Mouse (Mus musculus): ENCODE data around the gene Gid4. TPM values are rescaled to one million over a fixed set of nuclear protein-coding genes. Genes with fewer than 3 reads are reported as not detected.
"Not testable (repeated sequence)": the region's sequence is repeated elsewhere in the genome, so short reads cannot be mapped to it uniquely, and the experiment has no call there.

The Gid4 gene
- polyA plus RNA-seq, 1 experiment, result 13.8 TPM

DNA sequence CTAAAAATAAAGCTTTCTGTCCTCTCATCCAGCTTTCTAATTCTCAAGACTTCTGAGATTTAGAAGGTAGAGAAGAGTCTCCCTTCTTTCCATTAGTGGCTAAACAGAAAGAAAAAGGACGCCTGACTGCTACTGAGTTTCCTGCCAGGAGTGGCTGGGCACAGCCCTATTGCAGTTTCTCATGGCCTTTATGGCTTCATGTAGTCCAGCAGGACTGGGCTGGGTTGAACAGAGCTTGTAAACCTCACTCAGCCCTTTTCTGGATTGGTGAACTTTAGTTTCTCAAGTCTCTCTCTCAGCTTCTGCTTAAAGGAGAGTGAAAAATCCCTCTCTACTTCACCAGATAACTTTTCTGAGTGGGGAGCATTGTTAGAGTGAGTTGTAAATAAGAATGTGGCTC is 9.5 kb downstream of the Gid4 start:
- Histone ChIP-seq H3K4me3 (ENCODE audit: low read depth, low read length) (no peak overlapping the region), H3K4me1 (ENCODE audit: control insufficient read depth, insufficient read depth, insufficient read length, low read length) (peaks cover 11% of the 10 kb centered on the region; the same call in 1 of the 2 replicates), H3K36me3 (ENCODE audit: control insufficient read depth, insufficient read depth, low read length) (peaks cover 3% of the 10 kb centered on the region; the same call in 1 of the 2 replicates), H3K27me3 (ENCODE audit: control insufficient read depth, insufficient read depth, low read length) (no peaks in the 10 kb centered on the region), H3K27ac (ENCODE audit: insufficient read depth, low read depth, low read length) (peak overlapping the region; percentile 99)
- WGBS, result 36% methylated on average over 1 of the region's 1 CpGs
- TF ChIP-seq CTCF (IDR thresholded peaks at IDR 0.05; ENCODE audit: extremely low read depth, insufficient read length, insufficient replicate concordance, low read depth, low read length), result no peak
- TF ChIP-seq POLR2A (IDR thresholded peaks at IDR 0.05; ENCODE audit: low read depth, low read length), result no peak; the same call in 1 of the 2 replicates

DNA sequence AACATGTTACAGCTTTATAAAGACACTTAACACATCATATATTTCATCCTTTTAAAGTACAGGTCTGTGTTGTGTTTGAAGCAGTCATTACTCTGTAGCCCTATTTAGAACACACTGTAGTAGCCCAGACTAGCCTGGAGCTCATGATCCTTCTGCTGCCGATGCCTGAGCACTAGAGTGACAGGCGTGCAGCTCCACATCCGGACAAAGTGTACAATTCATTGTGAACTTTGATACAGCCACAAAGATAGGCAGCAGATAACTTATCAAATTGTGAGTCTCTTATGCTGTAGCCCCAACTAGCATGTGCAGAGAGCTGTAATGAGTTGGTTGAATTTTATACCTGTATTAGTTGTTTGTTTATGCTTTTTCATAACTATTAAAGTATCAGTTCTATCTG is 10.7 kb downstream of the Gid4 start:
- Histone ChIP-seq H3K36me3 (ENCODE audit: control insufficient read depth, insufficient read depth, low read length) (peaks cover 5% of the 10 kb centered on the region), H3K4me3 (ENCODE audit: low read depth, low read length) (no peak overlapping the region), H3K27me3 (ENCODE audit: control insufficient read depth, insufficient read depth, low read length) (no peaks in the 10 kb centered on the region), H3K27ac (ENCODE audit: insufficient read depth, low read depth, low read length) (peak overlapping the region; percentile 99), H3K4me1 (ENCODE audit: control insufficient read depth, insufficient read depth, insufficient read length, low read length) (peaks cover 11% of the 10 kb centered on the region; the same call in 1 of the 2 replicates)
- WGBS, result 43% methylated on average over 3 of the region's 3 CpGs
- TF ChIP-seq CTCF (IDR thresholded peaks at IDR 0.05; ENCODE audit: extremely low read depth, insufficient read length, insufficient replicate concordance, low read depth, low read length), result no peak
- peak; percentile 33; the same call in 1 of the 2 replicates for TF ChIP-seq POLR2A (IDR thresholded peaks at IDR 0.05; ENCODE audit: low read depth, low read length)

DNA sequence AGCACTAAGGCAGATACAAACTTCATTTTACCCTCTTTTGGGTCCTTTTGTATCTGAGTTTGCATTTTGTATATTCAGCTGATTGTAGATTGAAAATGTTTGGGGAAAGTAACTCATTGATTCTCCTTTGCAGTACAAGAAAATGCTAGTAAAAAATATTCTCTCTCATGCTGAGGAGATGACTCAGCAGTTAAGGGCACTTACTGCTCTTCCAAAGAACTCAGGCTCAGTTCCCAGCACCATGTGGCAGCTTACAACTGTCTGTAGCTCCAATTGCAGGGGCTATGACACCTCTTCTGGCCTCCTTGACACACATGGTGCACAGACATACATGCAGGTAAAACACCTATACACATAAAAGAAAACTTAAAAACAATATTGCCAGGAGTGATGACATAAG is 16.6 kb downstream of the Gid4 start:
- H3K4me3 ChIP-seq (ENCODE audit: low read depth, low read length), result no peak overlapping the region
- H3K36me3 ChIP-seq (ENCODE audit: control insufficient read depth, insufficient read depth, low read length), result peaks cover 32% of the 10 kb centered on the region
- no peak overlapping the region for H3K27ac ChIP-seq (ENCODE audit: insufficient read depth, low read depth, low read length)
- TF ChIP-seq CTCF (IDR thresholded peaks at IDR 0.05; ENCODE audit: extremely low read depth, insufficient read length, insufficient replicate concordance, low read depth, low read length) (no peak), POLR2A (IDR thresholded peaks at IDR 0.05; ENCODE audit: low read depth, low read length) (no peak)
- no peaks in the 10 kb centered on the region for H3K27me3 ChIP-seq (ENCODE audit: control insufficient read depth, insufficient read depth, low read length)
- peaks cover 3% of the 10 kb centered on the region; the same call in 1 of the 2 replicates for H3K4me1 ChIP-seq (ENCODE audit: control insufficient read depth, insufficient read depth, insufficient read length, low read length)

DNA sequence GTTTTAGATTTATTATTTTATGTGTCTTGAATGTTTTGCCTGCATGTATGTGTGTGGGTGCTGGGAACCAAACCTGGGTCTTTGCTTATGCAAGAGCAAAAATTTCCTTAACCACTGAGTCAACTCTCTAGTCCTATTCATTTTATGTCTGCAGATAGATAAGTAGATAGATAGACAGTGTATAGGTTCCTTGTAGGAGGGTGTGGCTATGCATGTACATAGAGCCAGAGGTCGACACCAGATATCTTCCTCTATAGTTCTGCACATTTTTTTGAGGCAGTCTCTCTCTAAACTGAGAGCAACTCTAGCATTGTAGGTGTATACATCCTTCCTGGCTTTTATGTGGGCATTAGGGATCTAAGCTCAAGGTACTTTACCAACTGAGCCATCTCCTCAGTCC is 18.2 kb downstream of the Gid4 start:
- Histone ChIP-seq H3K4me1 (ENCODE audit: control insufficient read depth, insufficient read depth, insufficient read length, low read length) (0 out of 2 replicates have a peak, but pooled peaks cover 2% of the 10 kb centered on the region), H3K4me3 (ENCODE audit: low read depth, low read length) (no peak overlapping the region), H3K27ac (ENCODE audit: insufficient read depth, low read depth, low read length) (peak overlapping the region; percentile 28; the same call in 1 of the 2 replicates), H3K36me3 (ENCODE audit: control insufficient read depth, insufficient read depth, low read length) (peaks cover 39% of the 10 kb centered on the region), H3K27me3 (ENCODE audit: control insufficient read depth, insufficient read depth, low read length) (no peaks in the 10 kb centered on the region)
- WGBS, result 58% methylated on average over 1 of the region's 1 CpGs
- TF ChIP-seq POLR2A (IDR thresholded peaks at IDR 0.05; ENCODE audit: low read depth, low read length) (no peak), CTCF (IDR thresholded peaks at IDR 0.05; ENCODE audit: extremely low read depth, insufficient read length, insufficient replicate concordance, low read depth, low read length) (no peak)

DNA sequence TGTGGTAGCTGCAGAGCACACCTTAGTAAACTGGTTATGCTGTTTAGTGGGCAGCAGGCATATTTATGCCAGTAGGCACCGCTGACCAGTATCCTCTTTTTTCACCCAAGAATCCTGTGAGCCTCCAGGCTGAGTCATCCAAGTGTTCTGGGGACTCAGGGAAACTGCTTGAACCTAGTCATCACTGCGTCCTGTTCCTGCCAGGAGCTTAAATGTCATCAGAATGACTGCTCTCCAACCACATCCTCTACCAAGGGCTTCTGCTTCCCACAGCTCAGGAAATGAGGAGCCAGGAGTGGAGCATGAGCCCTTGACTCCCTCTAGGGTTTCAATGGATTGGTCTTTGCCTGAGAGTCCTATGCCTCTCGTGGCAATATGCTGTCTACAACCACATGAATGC is 19.7 kb downstream of the Gid4 start:
- Histone ChIP-seq H3K27ac (ENCODE audit: insufficient read depth, low read depth, low read length) (no peak overlapping the region), H3K4me3 (ENCODE audit: low read depth, low read length) (no peak overlapping the region), H3K4me1 (ENCODE audit: control insufficient read depth, insufficient read depth, insufficient read length, low read length) (0 out of 2 replicates have a peak, but pooled peaks cover 2% of the 10 kb centered on the region), H3K27me3 (ENCODE audit: control insufficient read depth, insufficient read depth, low read length) (no peaks in the 10 kb centered on the region), H3K36me3 (ENCODE audit: control insufficient read depth, insufficient read depth, low read length) (peaks cover 49% of the 10 kb centered on the region)
- TF ChIP-seq POLR2A (IDR thresholded peaks at IDR 0.05; ENCODE audit: low read depth, low read length) (no peak), CTCF (IDR thresholded peaks at IDR 0.05; ENCODE audit: extremely low read depth, insufficient read length, insufficient replicate concordance, low read depth, low read length) (no peak)
- WGBS, result 89% methylated on average over 3 of the region's 3 CpGs

DNA sequence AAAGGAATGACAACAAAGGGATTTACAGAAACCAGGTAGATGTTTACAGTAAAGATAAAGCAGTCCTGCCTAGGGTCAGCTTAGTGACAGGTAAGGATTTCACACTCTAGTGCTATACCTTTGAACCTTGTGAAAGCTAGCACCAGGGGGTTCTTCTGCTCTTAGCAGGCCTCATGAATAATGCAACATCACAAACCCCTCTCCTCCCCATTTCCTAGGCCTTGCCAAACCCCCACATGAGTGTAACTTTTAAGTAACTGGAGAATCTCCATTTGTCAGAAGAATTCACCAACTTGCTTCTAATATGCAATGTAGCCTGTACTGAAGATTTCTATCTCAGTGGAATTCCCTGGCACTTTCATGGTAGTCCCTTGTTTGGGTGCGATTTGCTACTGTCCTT is 22.7 kb downstream of the Gid4 start:
- peaks cover 62% of the 10 kb centered on the region for H3K36me3 ChIP-seq (ENCODE audit: control insufficient read depth, insufficient read depth, low read length)
- WGBS, result 41% methylated on average over 1 of the region's 1 CpGs
- not testable (repeated sequence) for H3K4me1 ChIP-seq (ENCODE audit: control insufficient read depth, insufficient read depth, insufficient read length, low read length); H3K4me3 ChIP-seq (ENCODE audit: low read depth, low read length); H3K27ac ChIP-seq (ENCODE audit: insufficient read depth, low read depth, low read length); H3K27me3 ChIP-seq (ENCODE audit: control insufficient read depth, insufficient read depth, low read length)

DNA sequence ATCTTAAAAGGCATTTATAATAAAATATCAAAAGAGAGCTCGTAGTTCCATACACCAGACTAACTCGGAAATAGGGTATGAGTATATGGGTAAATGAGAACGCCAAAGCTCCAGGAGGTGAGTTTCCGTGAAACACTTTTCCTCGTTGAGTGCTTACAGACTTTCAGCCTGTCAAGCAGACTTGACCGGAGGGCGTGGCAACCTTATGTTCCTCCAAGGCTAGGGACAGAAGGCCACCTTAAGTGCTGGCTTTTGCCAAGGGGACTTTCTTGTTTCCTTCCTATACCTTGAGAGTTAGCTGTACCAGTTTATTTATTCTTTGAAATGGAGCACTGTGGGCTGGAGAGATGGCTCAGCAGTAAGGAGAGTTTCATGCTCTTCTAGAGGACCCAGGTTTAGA is 23.2 kb downstream of the Gid4 start:
- Histone ChIP-seq H3K36me3 (ENCODE audit: control insufficient read depth, insufficient read depth, low read length) (peaks cover 61% of the 10 kb centered on the region), H3K27me3 (ENCODE audit: control insufficient read depth, insufficient read depth, low read length) (no peaks in the 10 kb centered on the region), H3K4me3 (ENCODE audit: low read depth, low read length) (no peak overlapping the region), H3K4me1 (ENCODE audit: control insufficient read depth, insufficient read depth, insufficient read length, low read length) (no peaks in the 10 kb centered on the region), H3K27ac (ENCODE audit: insufficient read depth, low read depth, low read length) (no peak overlapping the region)
- TF ChIP-seq POLR2A (IDR thresholded peaks at IDR 0.05; ENCODE audit: low read depth, low read length) (no peak), CTCF (IDR thresholded peaks at IDR 0.05; ENCODE audit: extremely low read depth, insufficient read length, insufficient replicate concordance, low read depth, low read length) (no peak)
- WGBS, result 56% methylated on average over 7 of the region's 7 CpGs

DNA sequence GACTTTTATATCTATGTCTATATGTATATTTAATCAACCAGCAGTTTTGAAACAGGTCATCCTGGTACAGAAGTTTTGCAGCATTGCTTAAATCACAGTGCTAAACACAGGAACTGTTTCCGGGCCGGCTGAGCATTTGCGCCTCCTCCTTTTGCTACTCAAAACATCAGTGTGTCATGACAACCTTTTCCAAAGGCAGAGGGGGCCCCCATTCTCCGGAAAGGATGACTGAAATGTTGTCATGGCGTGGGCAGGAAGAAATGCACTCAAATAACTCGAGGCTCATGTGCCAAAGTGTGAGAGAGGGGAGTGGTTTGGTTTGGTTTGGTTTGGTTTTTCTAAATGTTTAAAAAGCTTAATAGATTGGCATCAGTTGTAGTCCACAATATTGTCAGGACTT is 26.0 kb downstream of the Gid4 start:
- no peak overlapping the region for H3K27ac ChIP-seq (ENCODE audit: insufficient read depth, low read depth, low read length)
- H3K4me3 ChIP-seq (ENCODE audit: low read depth, low read length), result no peak overlapping the region
- no peaks in the 10 kb centered on the region for H3K27me3 ChIP-seq (ENCODE audit: control insufficient read depth, insufficient read depth, low read length)
- H3K4me1 ChIP-seq (ENCODE audit: control insufficient read depth, insufficient read depth, insufficient read length, low read length), result no peaks in the 10 kb centered on the region
- H3K36me3 ChIP-seq (ENCODE audit: control insufficient read depth, insufficient read depth, low read length), result peaks cover 43% of the 10 kb centered on the region
- TF ChIP-seq POLR2A (IDR thresholded peaks at IDR 0.05; ENCODE audit: low read depth, low read length) (no peak), CTCF (IDR thresholded peaks at IDR 0.05; ENCODE audit: extremely low read depth, insufficient read length, insufficient replicate concordance, low read depth, low read length) (no peak)
- 85% methylated on average over 6 of the region's 6 CpGs for WGBS
